Mouse (Mus musculus): ENCODE data around the gene Igfals. TPM values are rescaled to one million over a fixed set of nuclear protein-coding genes. Genes with fewer than 3 reads are reported as not detected.

The Igfals gene
- polyA plus RNA-seq, 1 experiment from 2014 or later, result 0.12 TPM

GRCm38 (mm10) chr17:24887291-24888080 is 21.7 kb downstream of the Igfals start:
- Histone ChIP-seq H3K27ac (replicated peaks) (peak overlapping the region; percentile 81; the same call in 1 of the 2 replicates), H3K9me3 (no peaks in the 10 kb centered on the region), H3K9ac (peak overlapping the region; percentile 72), H3K27me3 (no peaks in the 10 kb centered on the region), H3K4me2 (peak overlapping the region; percentile 70), H3K4me3 (peak overlapping the region; percentile 77), H3K4me1 (replicated peaks) (peaks cover 28% of the 10 kb centered on the region), H3K36me3 (peaks cover 39% of the 10 kb centered on the region)
- WGBS, result 65% methylated on average over 18 of the region's 18 CpGs
- no peak for ATAC-seq (ENCODE audit: low FRiP score, low read depth)

GRCm38 (mm10) chr17:24888862-24889261 is 23.1 kb downstream of the Igfals start:
- ATAC-seq (ENCODE audit: low FRiP score, low read depth), result no peak
- Histone ChIP-seq H3K27me3 (no peaks in the 10 kb centered on the region), H3K4me3 (no peak overlapping the region), H3K4me2 (no peak overlapping the region), H3K4me1 (replicated peaks) (peaks cover 38% of the 10 kb centered on the region), H3K9ac (no peak overlapping the region), H3K27ac (replicated peaks) (no peak overlapping the region), H3K9me3 (no peaks in the 10 kb centered on the region), H3K36me3 (peaks cover 41% of the 10 kb centered on the region)
- WGBS, result 95% methylated on average over 3 of the region's 3 CpGs

- no peak overlapping the region for H3K9ac ChIP-seq
- H3K9me3 ChIP-seq, result no peaks in the 10 kb centered on the region
- H3K27ac ChIP-seq (replicated peaks), result no peak overlapping the region
- peaks cover 39% of the 10 kb centered on the region for H3K36me3 ChIP-seq
- no peak for ATAC-seq (ENCODE audit: low FRiP score, low read depth)
- no peak overlapping the region for H3K4me2 ChIP-seq
- 92% methylated on average over 19 of the region's 19 CpGs for WGBS
- no peak overlapping the region for H3K4me3 ChIP-seq
- no peaks in the 10 kb centered on the region for H3K27me3 ChIP-seq
- H3K4me1 ChIP-seq (replicated peaks), result peaks cover 42% of the 10 kb centered on the region
Observed at GRCm38 (mm10) chr17:24890151-24891092, 24.6 kb downstream of the Igfals start.

GRCm38 (mm10) chr17:24891321-24891720 is 25.5 kb downstream of the Igfals start:
- no peak overlapping the region for H3K9ac ChIP-seq
- H3K27ac ChIP-seq (replicated peaks), result no peak overlapping the region
- no peak overlapping the region for H3K4me3 ChIP-seq
- H3K9me3 ChIP-seq, result no peaks in the 10 kb centered on the region
- no peaks in the 10 kb centered on the region for H3K27me3 ChIP-seq
- H3K4me1 ChIP-seq (replicated peaks), result peaks cover 47% of the 10 kb centered on the region
- peaks cover 39% of the 10 kb centered on the region for H3K36me3 ChIP-seq
- no peak for ATAC-seq (ENCODE audit: low FRiP score, low read depth)
- no peak overlapping the region for H3K4me2 ChIP-seq
- 86% methylated on average over 13 of the region's 13 CpGs for WGBS

GRCm38 (mm10) chr17:24892785-24893184 is 27.0 kb downstream of the Igfals start:
- peaks cover 42% of the 10 kb centered on the region for H3K36me3 ChIP-seq
- H3K27ac ChIP-seq (replicated peaks), result no peak overlapping the region
- H3K9ac ChIP-seq, result no peak overlapping the region
- 89% methylated on average over 12 of the region's 12 CpGs for WGBS
- H3K27me3 ChIP-seq, result no peaks in the 10 kb centered on the region
- H3K9me3 ChIP-seq, result no peaks in the 10 kb centered on the region
- no peak for ATAC-seq (ENCODE audit: low FRiP score, low read depth)
- no peak overlapping the region for H3K4me3 ChIP-seq
- peaks cover 51% of the 10 kb centered on the region for H3K4me1 ChIP-seq (replicated peaks)
- H3K4me2 ChIP-seq, result no peak overlapping the region

- Histone ChIP-seq H3K27me3 (no peaks in the 10 kb centered on the region), H3K36me3 (peaks cover 46% of the 10 kb centered on the region), H3K4me2 (no peak overlapping the region; the same call in 1 of the 2 replicates), H3K9ac (no peak overlapping the region), H3K27ac (replicated peaks) (no peak overlapping the region), H3K4me1 (replicated peaks) (peaks cover 51% of the 10 kb centered on the region), H3K9me3 (no peaks in the 10 kb centered on the region), H3K4me3 (peak overlapping the region; percentile 82; the same call in 1 of the 2 replicates)
- ATAC-seq (ENCODE audit: low FRiP score, low read depth), result no peak
- 96% methylated on average over 2 of the region's 2 CpGs for WGBS
Observed at GRCm38 (mm10) chr17:24893276-24893675, 27.5 kb downstream of the Igfals start.

- peaks cover 46% of the 10 kb centered on the region for H3K4me1 ChIP-seq (replicated peaks)
- H3K9me3 ChIP-seq, result no peaks in the 10 kb centered on the region
- WGBS, result 12% methylated on average over 31 of the region's 31 CpGs
- H3K4me3 ChIP-seq, result peak overlapping the region; percentile 82
- ATAC-seq (ENCODE audit: low FRiP score, low read depth), result peak; percentile 23
- H3K27ac ChIP-seq (replicated peaks), result peak overlapping the region; percentile 79
- H3K27me3 ChIP-seq, result no peaks in the 10 kb centered on the region
- peak overlapping the region; percentile 87 for H3K9ac ChIP-seq
- peak overlapping the region; percentile 97 for H3K4me2 ChIP-seq
- H3K36me3 ChIP-seq, result peaks cover 56% of the 10 kb centered on the region
Observed at GRCm38 (mm10) chr17:24894061-24894994, 28.5 kb downstream of the Igfals start.

- Histone ChIP-seq H3K36me3 (peaks cover 59% of the 10 kb centered on the region), H3K4me2 (peak within 1 kb of the TSS; percentile 97), H3K27ac (replicated peaks) (peak within 1 kb of the TSS; percentile 79), H3K4me1 (replicated peaks) (peaks cover 46% of the 10 kb centered on the region), H3K9me3 (no peaks in the 10 kb centered on the region), H3K27me3 (no peaks in the 10 kb centered on the region), H3K9ac (peak within 1 kb of the TSS; percentile 87), H3K4me3 (peak within 1 kb of the TSS; percentile 82)
- peak; percentile 73 for ATAC-seq (ENCODE audit: low FRiP score, low read depth)
- 0% methylated on average over 62 of the region's 62 CpGs for WGBS
Observed at GRCm38 (mm10) chr17:24894995-24895547, 29.3 kb downstream of the Igfals start, which contains the start of the genes Eme2 and Mrps34. Gene Eme2, minus strand, starts transcription at chr17:24895087. Gene Mrps34, plus strand, starts transcription at chr17:24895116.

- Histone ChIP-seq H3K9me3 (no peaks in the 10 kb centered on the region), H3K4me2 (peak overlapping the region; percentile 97), H3K27ac (replicated peaks) (peak overlapping the region; percentile 79), H3K9ac (peak overlapping the region; percentile 87), H3K27me3 (no peaks in the 10 kb centered on the region), H3K36me3 (peaks cover 60% of the 10 kb centered on the region), H3K4me3 (peak overlapping the region; percentile 82), H3K4me1 (replicated peaks) (peaks cover 46% of the 10 kb centered on the region)
- 14% methylated on average over 23 of the region's 23 CpGs for WGBS
- ATAC-seq (ENCODE audit: low FRiP score, low read depth), result no peak
Observed at GRCm38 (mm10) chr17:24895571-24896240, 29.9 kb downstream of the Igfals start.

GRCm38 (mm10) chr17:24896241-24896992 is 30.6 kb downstream of the Igfals start, which contains the start of gene Nme3:
Gene Nme3, plus strand, starts transcription at chr17:24896500.
- peak within 1 kb of the TSS; percentile 87 for H3K9ac ChIP-seq
- peak within 1 kb of the TSS; percentile 79 for H3K27ac ChIP-seq (replicated peaks)
- no peaks in the 10 kb centered on the region for H3K9me3 ChIP-seq
- under 1% methylated on average over 50 of the region's 50 CpGs for WGBS
- peak; percentile 74 for ATAC-seq (ENCODE audit: low FRiP score, low read depth)
- peak within 1 kb of the TSS; percentile 97 for H3K4me2 ChIP-seq
- H3K4me3 ChIP-seq, result peak within 1 kb of the TSS; percentile 82
- H3K36me3 ChIP-seq, result peaks cover 60% of the 10 kb centered on the region
- no peaks in the 10 kb centered on the region for H3K27me3 ChIP-seq
- H3K4me1 ChIP-seq (replicated peaks), result peaks cover 46% of the 10 kb centered on the region

Measured in hindbrain, embryonic 15.5 days (tissue).